Mouse (Mus musculus) embryo, embryonic 11.5 days (tissue): ENCODE results near the gene Gpr179.
A peak's percentile ranks its signal among the peaks of the same experiment; 100 is the strongest.
"Not testable (repeated sequence)": the region's sequence is repeated elsewhere in the genome, so short reads cannot be mapped to it uniquely, and the experiment has no call there.

Source experiments
- DNase-seq: peaks from one replicate; pipeline ENCODE4 v3.0.0-alpha.2; 2012; ENCODE audit warnings: low read depth, low spot score

Gene Gpr179

DNA sequence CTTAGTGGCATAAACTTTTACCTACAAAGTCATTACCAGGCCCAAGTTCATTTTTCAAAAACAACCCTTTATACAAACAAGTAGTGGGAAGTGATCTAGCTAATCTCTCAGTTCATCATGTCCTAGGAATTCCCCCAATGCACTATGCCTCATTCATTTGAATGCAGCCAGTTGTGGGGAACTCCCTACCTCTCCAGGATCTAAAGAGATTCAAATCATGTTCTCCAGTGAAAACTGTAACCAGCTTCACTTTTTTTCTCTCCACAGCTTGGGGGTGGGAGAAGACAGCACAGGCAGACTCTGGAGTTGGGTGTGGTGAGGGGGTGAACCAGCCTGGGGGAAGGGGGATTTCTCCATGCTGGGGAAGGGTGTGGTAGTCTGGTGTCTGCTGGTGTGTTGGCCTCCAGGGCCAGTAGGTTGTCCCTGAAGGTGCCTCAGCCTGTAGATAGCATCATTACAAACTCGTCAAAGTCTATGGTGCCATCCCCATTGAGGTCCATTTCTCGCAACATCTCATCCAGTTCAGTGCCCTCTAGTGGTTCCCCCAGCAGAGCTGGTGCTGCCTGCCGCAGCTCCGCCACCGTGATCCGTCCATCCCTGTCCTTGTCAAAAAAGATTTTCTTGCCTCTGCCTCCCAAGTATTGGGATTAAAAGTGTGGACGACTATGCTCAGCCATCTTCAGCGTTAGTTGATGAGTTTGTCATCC lies 29.8 kb downstream of the Gpr179 start:
- DNase-seq, result not testable (repeated sequence)

DNA sequence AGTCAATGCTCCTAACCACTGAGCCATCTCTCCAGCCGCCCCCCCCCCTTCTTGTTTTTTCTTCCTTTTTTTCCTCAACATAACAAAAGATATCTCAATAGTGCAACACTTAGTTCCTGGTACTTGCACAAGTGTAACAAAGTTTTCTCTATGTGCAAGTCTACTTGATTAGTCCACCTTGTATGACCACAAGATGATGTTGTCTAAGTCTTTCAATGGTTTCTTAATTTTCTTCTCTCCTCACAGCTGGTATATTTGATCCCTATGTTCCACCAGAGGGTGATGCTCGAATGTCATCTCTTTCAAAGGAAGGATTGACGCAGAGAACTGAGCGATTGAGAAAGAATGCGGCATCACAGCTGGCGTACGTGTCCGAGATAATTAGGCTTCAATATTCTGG lies 30.7 kb downstream of the Gpr179 start:
- no peak for DNase-seq

DNA sequence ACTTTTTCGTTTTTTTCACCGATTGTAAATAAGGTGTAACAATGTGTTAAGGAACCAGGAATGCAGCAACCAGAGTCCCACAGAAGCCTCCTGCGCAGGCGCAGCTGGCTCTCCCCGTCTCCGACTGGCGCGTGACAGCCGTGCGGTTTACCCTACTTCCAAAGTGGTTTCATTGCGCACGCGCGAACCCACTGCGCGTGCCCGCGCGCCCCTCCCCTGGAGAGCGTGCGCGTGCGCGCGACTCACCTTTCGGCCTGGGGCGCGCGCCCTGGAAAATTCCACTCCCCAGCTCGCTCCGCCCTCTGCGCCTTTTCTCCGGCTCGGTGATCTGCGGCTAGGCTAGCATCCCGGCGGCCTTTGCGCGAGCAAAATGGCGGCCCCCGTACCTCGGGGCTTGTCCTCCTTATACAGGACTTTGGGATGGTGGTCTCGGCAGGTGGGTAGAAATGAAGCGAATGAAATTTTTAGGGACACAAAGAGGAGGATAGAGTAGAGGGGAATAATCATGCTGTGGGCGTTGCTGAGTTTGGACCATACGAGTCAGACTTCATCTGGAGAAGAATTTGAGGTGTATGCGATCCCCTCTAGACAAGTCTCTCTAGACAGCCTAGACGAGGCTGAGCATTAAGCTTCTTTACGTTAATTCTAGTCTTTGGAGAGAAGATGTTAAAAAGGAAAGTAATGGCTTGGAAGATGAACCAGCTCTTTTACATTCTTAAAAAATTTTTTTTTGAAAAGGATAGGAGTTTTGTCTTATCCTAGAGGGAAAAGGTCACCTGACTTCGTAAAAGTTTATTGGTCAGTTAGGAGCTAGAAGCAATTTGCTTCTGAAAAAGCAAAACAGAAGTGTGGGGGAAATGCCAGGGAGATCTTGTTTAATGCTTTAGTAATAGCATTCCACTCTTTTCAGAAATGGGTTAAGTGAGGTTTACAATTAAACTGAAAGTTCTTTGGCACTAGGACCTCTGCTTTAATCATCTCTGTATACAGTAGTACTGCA lies 36.1 kb downstream of the Gpr179 start, which contains the start of gene Mrpl45:
Gene Mrpl45, plus strand, starts transcription at position 213 of the 1,000 bp plus-strand sequence.
- peak; percentile 100 for DNase-seq

DNA sequence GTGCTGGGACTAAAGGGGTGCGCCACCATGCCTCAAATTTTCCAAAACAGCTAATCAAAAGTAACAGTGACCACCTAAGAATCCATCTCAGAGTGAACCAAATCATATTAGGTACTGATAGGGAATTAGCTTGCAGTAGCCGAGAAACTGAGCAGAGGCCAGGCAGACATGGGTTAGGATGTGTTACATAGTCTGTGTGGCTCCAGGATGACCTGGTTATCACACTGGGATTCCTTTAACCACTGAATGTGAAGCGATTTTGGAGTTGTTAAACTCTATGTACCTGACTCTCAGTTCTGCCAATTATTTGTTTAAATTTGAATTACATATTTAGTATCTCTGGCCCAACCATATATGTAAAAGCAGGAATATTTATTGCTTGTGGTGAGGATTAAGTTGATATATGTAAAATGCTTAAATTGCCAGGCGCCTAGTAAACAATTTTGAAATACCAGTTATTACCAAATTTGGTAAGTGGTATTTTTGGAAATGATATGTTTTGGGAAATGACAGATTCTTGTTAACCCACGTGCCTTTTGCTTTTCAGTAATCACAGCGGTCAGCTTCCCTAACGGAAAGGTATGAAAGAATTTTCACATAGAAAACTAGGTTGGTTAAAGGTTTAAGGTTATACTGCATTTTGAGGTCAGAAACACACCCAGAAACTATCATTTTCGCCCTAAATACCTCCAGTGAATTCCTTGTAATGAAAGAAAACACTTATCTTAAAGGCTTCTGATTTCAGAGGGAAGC lies 37.0 kb downstream of the Gpr179 start:
- DNase-seq, result no peak

DNA sequence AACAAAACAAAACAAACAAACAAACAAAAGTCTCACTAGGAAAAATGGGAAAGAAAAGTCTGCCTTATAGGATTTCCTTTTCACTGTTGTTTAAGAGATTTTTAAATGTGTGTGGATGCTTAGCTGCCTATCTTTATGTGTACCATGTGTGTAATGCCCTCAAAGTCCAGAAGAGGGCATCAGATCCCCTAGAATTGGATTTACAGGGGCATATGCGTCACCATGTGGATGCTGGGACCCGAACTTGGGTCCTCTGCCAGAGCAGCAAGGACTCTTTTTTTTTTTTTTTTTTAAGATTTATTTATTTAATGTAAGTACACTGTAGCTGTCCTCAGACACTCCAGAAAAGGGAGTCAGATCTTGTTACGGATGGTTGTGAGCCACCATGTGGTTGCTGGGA lies 37.8 kb downstream of the Gpr179 start:
- no peak for DNase-seq

DNA sequence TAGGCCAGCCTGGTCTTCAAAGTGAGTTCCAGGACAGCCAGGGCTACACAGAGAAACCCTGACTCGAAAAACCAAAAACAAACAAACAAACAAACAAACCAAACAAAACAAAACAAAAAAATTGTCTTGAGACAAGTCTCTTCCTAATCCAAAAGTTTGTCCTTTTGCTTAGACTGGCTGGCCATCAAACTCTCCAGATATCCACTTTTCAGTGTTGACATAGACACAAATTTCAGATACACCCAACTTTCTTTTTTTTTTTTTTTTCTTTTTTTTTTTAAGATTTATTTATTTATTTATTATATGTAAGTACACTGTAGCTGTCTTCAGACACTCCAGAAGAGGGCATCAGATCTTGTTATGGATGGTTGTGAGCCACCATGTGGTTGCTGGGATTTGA lies 39.0 kb downstream of the Gpr179 start:
- DNase-seq, result not testable (repeated sequence)

DNA sequence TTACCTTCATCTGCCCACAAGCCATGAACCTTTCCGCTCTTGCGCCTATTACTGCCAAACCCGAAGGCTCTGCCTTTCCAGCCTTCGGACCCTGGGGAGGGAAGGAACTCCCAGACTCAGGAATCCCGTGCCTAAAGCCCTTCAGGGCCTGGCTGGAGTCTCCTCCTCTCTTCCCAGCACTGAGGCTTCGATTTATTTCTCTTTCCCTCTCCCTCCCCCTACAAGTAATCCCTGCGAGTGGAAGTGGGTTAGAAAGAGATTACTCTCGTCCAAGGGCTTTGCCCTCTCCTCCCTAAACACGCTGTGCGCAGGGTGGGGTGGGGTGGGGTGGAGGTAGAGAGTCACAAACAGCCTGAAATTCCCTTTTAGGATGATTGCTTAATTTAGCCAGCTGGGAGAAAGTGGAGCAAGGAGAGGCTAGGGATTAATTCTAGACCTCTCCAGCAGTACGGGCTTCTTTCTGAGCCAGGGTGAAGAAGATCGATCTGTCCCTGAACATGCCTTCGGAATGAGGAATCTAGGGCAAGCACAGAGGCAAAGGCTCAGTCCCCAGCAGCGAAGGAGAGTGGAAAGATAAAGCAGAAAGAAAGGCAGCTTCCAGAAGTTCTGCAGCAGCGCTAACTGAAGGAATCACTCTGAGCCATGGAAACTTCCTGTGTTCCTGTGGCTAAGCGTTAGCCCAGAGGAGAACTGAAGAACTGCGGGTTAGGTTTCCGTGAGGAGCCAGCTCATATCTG lies 40.8 kb downstream of the Gpr179 start:
- DNase-seq, result peak; percentile 34

DNA sequence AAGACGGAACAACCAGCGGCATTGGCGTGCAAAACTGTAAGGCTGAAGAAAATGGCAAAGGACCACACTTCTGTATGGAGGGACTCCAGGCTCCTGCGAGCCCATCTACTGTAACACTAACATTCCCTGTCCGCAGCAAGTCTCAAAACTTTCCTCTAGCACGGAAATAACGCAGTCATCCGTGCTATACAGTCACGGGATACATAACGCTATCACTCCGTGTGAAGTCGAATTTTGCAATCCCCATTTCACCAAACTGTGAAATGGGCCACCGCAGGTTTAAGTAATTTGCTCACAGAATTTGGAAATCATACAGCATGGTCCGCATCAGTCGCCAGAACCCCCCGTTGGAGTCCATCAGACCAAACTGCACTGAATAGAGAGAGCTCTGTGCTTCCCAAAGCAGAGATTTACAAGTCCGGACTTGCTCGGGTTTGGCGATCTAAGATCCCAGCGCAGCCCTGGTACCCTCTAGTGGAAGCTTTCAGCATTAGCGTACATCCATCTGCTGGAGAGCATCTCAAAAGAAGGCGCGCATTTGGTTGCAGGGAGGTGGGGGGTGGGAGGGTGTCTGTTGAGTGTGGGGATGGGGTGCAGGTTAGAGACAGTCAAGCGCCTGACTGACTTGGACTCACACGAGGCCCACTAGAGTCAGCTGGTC lies 41.8 kb downstream of the Gpr179 start:
- DNase-seq, result peak; percentile 70

DNA sequence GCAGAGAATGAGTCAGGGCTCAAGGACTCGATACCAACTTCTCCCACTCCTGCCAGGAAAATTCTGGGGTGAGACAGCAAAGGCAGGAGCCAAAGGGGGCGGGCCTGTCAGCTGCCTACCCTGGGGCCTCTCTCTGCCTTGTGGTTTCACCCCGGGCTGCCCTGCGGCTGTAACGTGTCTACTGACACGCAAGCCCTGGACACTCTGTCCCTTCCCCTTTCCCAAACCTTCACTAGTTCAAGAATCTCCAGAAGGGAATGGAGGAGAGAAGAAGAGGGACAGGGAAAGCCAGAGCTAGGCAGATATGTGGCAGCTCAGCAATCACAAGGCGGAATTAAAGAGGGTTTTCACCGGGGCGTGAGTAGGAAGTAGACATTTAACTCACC lies 42.4 kb downstream of the Gpr179 start:
- no peak for DNase-seq

DNA sequence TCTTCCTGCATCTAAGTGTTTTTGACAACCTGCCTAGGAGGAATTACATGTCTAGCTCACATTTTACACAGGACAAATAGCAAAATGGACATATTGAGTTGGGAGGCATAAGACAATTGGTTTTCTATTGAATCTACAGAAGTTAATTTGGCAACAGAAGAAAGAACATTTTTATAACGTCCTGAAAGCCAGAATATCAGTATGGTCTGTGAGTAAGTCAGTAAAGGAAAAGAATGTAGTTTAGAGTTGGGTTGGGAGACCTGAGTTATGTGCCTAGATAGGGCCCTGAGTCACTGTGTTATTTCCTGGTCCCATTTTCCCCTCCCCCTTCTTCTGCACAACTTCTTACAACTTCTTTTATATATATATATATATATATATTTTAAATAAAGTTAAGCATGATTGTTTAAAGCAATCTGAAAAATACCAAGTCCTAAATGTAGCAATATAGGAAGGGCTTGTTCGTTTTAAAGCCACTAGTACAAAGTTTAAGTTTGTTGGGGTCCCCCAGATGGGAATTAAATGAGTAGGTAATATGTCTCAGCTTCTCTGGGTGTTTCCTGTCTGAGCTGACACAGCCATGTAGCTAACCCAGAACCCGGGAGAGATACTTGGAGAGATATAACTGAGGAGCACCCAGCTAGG lies 42.9 kb downstream of the Gpr179 start:
- DNase-seq, result no peak

DNA sequence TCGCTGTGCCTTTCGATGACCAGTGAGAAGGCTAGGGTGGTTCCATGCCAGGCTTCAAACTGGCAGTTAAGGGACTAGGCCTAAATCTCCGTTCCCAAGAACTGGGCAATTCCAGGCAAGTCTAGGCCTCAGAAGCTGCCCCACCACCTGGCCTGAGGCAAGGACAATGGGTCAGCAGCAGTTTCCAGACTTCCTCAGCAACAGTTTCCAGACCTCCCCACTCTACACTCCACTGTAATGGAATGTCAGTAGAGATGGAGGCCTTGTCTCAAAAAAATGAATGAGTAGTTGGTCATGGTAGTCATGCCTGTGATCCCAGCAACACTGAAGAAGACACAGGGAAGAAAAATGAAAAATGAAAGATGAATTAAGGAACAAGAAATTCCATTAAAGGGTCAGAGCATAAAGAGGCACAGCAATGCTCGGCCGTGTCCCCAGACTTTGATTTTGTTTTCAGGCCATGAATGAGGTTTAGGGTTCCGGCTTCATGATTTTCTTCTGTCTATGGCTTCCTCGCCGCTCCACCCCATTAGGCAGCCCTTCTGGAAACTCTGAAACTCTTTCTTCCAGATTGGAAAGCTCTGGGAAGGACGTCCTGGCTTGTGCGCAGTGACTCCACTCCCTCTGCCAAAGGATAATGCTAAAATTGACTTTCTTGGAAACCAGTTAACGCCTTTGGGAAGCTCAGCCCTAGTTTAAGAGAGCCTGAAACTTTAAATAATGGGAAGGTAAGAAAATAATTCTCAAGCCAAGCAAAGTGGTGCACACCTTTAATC lies 44.4 kb downstream of the Gpr179 start:
- DNase-seq, result no peak

DNA sequence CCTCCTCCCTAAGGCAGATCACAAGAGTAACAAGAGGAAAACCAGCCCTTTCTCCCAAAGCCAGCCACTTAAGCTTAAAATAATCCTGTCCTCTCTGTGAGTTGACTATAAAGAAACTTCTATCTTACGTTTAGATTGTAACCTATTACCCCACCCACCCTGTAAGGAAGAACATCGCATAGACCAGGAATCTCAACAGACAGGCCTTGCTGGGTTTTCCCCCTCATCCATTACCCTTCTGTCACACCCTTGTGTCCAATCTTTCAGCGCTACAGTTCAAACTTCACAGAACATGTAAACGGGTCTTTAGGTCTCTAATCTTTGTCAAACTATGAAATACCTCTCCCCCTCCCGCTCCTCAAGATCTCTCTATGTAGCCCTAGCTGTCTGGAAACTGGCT lies 47.2 kb downstream of the Gpr179 start:
- no peak for DNase-seq

DNA sequence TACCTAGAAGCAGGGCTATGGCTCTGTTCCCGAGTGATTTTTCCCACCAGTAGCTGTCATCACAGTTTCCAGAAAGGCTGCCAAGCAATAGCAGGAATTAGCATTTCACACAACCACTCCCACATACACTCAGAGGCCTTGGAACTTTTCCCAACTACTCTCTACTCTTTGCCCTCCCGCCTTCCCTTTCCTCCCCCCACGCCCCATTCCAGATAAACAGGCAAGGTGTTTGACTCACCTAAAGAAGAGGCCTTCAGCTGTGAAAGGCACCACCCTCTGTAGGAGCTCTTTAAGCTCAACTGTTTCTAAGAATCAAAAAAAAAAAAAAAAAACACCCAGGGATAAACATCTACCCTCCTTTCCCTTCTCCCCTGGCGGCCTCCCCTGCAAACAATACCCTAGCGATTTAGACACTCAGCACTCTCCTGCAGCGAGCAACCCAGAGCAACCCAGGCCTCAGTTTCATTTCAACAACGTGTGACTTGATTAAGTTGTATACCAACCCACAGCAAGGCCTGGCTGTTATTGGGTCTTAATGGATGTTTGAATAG lies 49.6 kb downstream of the Gpr179 start:
- no peak for DNase-seq

DNA sequence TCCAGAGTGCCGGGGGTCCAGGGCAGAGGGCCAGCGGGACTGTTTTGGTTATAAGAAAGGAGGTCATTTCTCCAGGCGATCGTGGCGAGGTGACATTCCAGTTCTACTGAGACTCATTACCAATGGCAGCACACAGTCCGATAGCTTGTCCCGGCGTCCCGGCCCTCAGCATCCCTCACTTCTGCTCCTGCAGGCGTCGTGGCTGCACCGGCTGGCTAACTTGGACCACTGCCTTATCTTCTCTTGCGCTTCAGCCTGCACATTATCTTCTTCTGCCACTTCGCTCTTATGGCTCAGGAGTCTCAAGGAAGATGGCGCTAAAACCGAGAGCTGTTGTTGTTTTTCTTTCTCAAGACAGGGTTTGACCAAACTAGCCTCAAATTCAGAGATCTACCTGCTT lies 50.5 kb downstream of the Gpr179 start:
- no peak for DNase-seq

DNA sequence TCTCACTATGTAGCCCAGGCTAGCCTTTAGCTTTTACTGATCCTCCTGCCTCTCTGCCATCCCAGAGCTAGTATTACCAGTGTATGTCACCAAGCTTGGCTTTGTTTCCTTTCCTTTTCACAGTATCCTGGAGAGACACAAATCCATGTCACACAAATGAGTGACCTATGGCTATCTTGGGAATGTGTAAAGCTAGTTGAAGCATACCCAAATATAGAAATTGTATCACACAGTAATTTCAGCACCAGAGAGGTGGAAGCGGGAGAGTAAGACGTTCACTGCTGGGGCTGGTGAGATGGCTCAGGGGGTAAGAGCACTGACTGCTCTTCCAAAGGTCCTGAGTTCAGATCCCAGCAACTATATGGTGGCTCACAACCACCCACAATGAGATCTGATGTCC lies 51.9 kb downstream of the Gpr179 start:
- DNase-seq, result no peak

DNA sequence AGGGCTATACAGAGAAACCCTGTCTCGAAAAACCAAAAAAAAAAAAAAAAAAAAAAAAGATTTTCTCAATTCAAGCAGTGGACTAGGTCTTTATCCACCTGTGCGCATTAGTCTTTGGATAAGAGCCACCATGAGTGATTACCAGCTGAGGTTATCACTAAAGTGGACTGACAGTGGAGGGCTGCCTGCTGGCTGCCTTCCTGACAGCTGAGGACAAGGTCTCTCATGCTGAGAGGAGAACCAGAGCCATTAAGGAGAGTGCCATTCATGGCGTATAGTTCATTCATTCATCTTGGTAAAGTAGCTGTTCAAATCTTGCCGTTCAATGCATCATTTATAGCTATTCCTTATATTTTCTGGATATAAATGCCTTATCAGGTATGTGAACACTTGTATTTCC lies 55.3 kb downstream of the Gpr179 start:
- no peak for DNase-seq

DNA sequence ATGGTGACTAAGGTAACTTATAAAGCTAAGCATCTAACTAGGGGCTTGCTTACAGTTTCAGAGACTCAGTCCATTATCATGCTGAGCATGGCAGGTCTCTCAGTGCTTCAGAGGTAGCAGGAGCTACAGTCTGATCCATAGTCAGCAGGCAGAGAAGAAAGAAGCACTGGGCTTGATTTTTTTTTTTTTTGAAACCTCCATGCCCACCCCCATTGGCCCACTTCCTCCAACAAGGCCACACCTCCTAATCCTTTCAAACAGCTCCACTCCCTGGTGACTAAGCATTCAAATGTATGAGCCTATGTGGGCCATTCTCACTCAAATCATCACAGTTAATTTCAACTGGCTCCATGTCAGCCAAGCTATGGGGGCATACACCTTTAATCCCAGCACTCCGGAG lies 59.1 kb downstream of the Gpr179 start:
- DNase-seq, result no peak

DNA sequence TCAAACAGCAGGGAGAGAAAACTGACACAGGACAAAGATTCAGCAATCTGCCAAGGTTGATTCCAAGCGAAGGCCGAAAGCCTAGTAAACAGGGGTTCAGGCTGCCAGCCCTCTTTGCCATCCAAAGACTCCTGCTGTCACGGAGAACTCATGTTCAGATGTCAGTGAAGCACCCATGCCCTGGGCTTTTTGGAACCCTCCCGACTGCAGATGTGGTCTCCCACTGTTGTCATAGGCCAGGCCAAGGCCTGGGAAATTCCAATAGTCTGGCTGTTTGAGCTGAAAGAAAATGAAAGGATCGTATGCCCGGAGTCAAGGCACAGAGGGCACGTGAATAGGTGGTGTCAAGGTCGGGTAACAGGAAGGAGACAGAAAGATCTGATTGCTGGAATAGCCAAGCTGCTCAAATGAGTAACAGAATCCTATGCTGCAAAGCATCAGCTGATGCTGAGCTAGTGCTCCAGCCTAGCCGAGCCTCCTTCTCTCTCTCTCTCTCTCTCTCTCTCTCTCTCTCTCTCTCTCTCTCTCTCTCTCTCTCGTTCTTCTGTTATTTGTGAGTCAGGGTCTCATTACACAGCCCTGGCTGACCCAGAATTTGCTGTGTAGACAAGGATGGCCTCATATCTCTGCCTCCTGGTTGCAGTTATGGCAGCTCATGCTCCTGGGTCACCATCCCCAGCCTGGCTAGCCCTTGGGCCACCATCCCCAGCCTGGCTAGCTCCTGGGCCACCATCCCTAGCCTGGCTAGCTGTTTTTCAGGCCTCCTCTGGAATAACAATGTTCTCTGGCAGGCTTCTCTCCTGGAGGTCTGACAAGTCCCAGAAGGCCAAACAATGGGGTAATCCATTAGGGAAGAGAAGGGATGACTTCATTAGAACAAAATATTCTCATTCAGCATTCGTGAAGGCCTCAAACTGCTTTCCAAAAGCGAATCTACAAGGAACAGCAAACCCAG lies 62.3 kb downstream of the Gpr179 start:
- no peak for DNase-seq
